Mouse (Mus musculus) cerebellum, adult 2 months (tissue): Measurements from ENCODE around the gene Cnmd.

ENCODE experiments used
- CTCF ChIP-seq: fragments of 200-500 bp; IDR thresholded peaks from 2 replicates; pipeline ENCODE4 v1.5.1; 2011; ENCODE audit warnings: low read depth, mild to moderate bottlenecking, control low read depth, low read length, moderate library complexity, borderline replicate concordance; ENCODE audit not compliant: insufficient read depth
- POLR2A ChIP-seq: fragments of 200-500 bp; IDR thresholded peaks from 2 replicates; pipeline ENCODE4 v1.6.1; 2011; ENCODE audit warnings: low read length, control low read depth, borderline replicate concordance; ENCODE audit not compliant: insufficient read depth

- TF ChIP-seq POLR2A (no peak), CTCF (no peak)
Measured at GRCm38 (mm10) chr14:79699381-79699780, 37.4 kb upstream of the Cnmd start.
